Mouse (Mus musculus) yolk sac, embryonic 10.5 days (tissue): Measurements from ENCODE around the gene Snrnp35.
A peak's percentile ranks its signal among the peaks of the same experiment; 100 is the strongest.

Experiments used
- DNase-seq: peaks from one replicate; pipeline ENCODE4 v3.0.0-alpha.2; 2017; ENCODE audit warnings: low spot score

Gene Snrnp35

GRCm38 (mm10) chr5:124503742-124504141 is 20.8 kb downstream of the Snrnp35 start:
- DNase-seq, result no peak

GRCm38 (mm10) chr5:124505235-124505634 is 22.3 kb downstream of the Snrnp35 start:
- DNase-seq, result no peak

GRCm38 (mm10) chr5:124506731-124507359 is 23.9 kb downstream of the Snrnp35 start:
- no peak for DNase-seq

- no peak for DNase-seq
Measured at GRCm38 (mm10) chr5:124509200-124509599, 26.3 kb downstream of the Snrnp35 start.

GRCm38 (mm10) chr5:124509742-124510237 is 26.9 kb downstream of the Snrnp35 start:
- DNase-seq, result no peak

- no peak for DNase-seq
Measured at GRCm38 (mm10) chr5:124510536-124511050, 27.7 kb downstream of the Snrnp35 start.

GRCm38 (mm10) chr5:124515789-124516188 is 32.9 kb downstream of the Snrnp35 start:
- no peak for DNase-seq

GRCm38 (mm10) chr5:124518648-124519047 is 35.7 kb downstream of the Snrnp35 start:
- DNase-seq, result no peak

- no peak for DNase-seq
Measured at GRCm38 (mm10) chr5:124521588-124521987, 38.7 kb downstream of the Snrnp35 start.

GRCm38 (mm10) chr5:124523032-124523431 is 40.1 kb downstream of the Snrnp35 start:
- DNase-seq, result no peak

- no peak for DNase-seq
Measured at GRCm38 (mm10) chr5:124524943-124525342, 42.0 kb downstream of the Snrnp35 start.

GRCm38 (mm10) chr5:124528351-124528750 is 45.4 kb downstream of the Snrnp35 start:
- no peak for DNase-seq

- no peak for DNase-seq
Measured at GRCm38 (mm10) chr5:124528791-124529190, 45.9 kb downstream of the Snrnp35 start.

- no peak for DNase-seq
Measured at GRCm38 (mm10) chr5:124529191-124529651, 46.3 kb downstream of the Snrnp35 start.

- no peak for DNase-seq
Measured at GRCm38 (mm10) chr5:124529697-124530096, 46.8 kb downstream of the Snrnp35 start.

GRCm38 (mm10) chr5:124530655-124531582 is 48.0 kb downstream of the Snrnp35 start, which contains the start of gene Rilpl1:
TSS of gene Rilpl1 (minus strand) at chr5:124531391.
- DNase-seq, result peak; percentile 84

- no peak for DNase-seq
Measured at GRCm38 (mm10) chr5:124531583-124531930, 48.6 kb downstream of the Snrnp35 start.

GRCm38 (mm10) chr5:124532451-124532850 is 49.5 kb downstream of the Snrnp35 start:
- no peak for DNase-seq

- DNase-seq, result no peak
Measured at GRCm38 (mm10) chr5:124535016-124535415, 52.1 kb downstream of the Snrnp35 start.

- DNase-seq, result peak; percentile 55
Measured at GRCm38 (mm10) chr5:124536776-124537175, 53.8 kb downstream of the Snrnp35 start.

GRCm38 (mm10) chr5:124538813-124539792 is 56.2 kb downstream of the Snrnp35 start:
- DNase-seq, result peak; percentile 69
